Mouse (Mus musculus) adrenal gland, postnatal 14 days (tissue): ENCODE results near the gene Cpne7. TPM values are rescaled to one million over a fixed set of nuclear protein-coding genes. Genes with fewer than 3 reads are reported as not detected.

Source experiments
- DNase-seq: peaks from one replicate; pipeline ENCODE4 v3.0.0; 2021; ENCODE audit warnings: mixed read lengths
- total RNA-seq: library from RNA; stranded (reverse); gene quantifications from 2 replicates; pipeline ENCODE4 v1.2.3, GENCODE M21; 2021

The Cpne7 gene
- total RNA-seq, 1 experiment from 2014 or later = 6.0 TPM

DNA sequence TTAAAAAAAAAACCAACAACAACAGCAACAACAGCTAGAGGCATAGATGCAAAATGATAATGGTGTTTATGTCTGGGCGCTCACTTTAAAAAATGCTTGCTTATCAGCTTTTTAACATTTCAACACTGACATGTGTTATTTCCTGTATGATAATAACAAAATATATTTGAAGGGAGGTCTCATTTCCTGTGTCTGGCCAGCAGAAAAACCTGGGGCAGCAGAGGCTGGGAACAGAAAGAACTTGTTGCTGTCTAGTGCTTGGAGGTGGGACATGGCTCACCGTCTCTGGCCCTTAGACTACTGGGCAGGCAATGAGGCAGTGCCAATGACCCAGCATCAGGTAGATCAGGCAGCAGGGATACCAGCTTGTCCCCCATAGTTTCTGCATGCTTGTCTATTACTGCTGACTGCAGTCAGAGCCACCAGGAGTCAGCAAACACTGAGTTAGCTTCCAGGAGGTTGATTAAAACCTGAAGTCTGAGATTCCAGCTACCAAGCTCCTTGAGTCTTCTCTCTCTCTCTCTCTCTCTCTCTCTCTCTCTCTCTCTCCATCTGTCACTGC is 3.2 kb upstream of the Cpne7 start:
- DNase-seq = peak; percentile 9

GRCm38 (mm10) chr8:123114644-123115043 is 2.5 kb upstream of the Cpne7 start:
- no peak for DNase-seq

DNA sequence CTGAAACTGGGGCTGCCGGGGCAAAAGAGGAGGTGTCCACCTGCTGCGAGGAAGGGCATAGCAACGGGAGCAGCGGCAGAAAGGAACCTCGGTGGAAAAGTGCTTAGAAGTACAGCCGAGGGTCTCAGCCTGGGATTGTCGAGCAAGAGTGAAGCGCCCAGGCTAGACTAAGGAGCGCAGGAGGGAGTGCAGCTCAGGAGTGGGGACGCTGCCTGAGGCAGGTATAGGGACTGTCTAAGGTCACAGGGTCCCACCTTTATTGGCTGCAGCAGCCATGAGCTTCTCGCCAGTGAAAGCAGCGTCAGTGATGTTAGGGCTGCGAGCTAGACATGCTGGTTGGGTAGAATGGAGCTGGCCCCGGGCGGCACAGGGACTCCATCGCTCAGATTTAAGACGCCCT is 570 bp downstream of the Cpne7 start:
- no peak for DNase-seq

DNA sequence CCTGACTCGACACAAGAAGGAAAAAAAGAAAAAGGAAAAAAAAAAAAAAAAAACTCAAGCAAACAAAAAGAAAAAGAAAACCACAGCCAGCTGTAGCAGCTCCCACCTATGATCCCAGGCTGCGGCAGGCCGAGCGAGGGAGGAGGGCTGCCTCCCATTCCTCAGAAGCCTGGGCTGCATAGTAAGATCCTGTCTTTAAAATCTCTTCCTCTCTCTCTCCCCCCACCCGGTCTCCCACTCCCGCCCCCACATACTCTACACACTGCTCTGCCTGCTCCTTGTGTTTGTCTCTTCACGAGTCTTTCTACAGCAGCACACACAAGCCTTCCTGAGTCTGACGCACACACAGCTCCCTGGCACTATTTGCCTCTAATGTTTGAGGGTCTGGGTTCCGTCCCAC is 4.9 kb downstream of the Cpne7 start:
- no peak for DNase-seq

- DNase-seq = no peak
Measured at GRCm38 (mm10) chr8:123122670-123123069, 5.5 kb downstream of the Cpne7 start.

- DNase-seq = peak; percentile 74
Measured at GRCm38 (mm10) chr8:123126193-123126816, 9.1 kb downstream of the Cpne7 start.

DNA sequence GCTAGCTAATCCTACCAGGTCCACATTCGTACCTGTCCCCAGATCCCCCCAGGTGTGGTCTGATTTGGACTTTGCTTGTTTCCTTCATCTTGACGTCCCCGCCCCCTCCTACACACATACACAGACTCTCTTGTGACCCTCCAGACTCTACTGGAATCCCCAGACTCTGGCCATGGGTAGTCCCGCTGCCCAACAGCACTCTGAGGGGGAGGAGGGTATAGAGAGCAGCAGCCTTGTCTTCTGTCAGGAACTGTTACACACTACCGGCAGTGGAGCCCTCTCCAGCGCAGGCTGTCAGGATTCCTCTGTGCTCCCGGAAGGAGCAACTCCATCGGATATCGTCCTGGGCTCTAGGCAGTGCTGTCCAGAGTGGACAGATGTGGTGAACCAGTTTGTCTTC is 13.9 kb downstream of the Cpne7 start:
- no peak for DNase-seq

- DNase-seq = no peak
Measured at GRCm38 (mm10) chr8:123132953-123133352, 15.8 kb downstream of the Cpne7 start.

DNA sequence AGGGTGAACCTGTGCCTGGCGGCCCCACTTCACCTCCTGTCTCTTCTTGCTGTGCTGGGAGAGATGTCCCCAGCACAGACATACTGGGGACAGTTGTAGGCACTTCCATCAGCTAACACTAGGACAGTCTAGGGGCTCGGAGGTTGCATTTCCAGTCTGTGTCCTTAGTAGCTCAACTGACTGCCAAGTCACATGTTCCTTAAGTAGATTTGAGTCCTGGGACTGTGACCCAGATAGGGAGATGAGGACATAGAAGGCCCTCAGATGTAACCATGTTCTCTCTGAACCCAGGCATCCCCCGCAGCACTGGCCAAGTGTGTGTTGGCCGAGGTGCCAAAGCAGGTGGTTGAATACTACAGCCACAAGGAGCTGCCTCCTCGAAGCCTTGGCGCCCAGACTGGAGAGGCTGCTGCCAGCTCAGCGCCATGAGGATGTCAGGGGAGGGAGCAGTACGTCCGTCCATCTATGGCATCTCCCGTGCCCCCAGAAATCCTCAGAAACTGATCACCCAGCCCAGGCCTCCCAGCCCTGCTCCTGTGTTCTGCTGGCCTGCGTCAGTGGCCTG is 17.1 kb downstream of the Cpne7 start:
- no peak for DNase-seq

DNA sequence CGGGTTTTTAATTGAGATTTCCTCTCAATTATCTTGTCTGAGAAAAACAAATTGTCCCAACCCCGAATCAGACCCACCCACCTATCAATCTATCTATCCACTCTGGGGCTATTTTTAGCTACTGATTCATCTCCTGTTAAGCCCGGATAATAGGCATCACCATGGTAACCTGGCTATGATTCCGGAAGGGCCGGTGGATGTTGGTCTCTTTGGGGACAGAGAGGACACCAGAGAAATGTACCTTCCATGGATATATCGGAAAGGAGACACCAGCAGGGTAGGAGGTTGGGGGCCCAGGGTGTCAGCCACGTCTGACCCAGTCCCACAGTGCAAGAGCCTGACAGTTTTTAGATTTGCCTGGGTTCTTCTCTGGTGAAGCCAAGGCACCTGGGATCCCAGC is 18.2 kb downstream of the Cpne7 start:
- peak; percentile 58 for DNase-seq

DNA sequence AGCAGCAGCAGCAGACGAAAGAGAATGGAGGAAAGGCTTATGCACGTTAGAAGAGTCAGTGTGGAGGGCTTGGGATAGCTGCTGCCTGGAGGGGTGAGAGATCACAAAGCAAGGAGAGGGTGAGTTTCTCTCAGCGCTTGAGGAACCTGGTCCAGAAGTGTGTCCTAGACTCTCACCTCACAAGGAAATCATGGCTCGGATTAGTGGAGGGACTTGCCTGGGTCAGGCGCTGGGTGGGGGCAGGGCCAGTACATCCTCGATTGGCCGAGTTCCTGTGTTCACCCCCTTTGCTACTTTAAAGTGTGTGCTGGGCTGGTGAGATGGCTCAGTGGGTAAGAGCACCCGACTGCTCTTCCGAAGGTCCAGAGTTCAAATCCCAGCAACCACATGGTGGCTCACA is 18.6 kb downstream of the Cpne7 start:
- no peak for DNase-seq

DNA sequence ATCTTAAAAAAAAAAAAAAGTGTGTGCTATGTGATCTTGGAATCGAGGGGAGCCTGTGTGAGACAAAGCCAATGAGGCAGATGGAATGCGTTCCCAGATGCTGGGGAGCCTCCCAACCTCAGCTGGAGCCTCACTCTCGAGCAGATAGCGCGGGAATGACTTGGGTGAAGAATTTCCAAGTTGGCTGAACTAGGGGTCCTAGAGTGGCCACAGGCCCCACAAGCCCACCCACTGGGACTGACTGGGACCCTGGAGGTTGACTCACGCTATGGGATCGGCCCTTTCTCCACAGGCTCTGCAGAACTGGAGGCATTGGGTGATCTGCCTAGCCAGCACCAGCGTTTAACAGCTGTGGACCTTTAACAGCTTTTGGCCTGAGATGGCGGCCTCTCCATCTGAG is 19.1 kb downstream of the Cpne7 start:
- DNase-seq = no peak

DNA sequence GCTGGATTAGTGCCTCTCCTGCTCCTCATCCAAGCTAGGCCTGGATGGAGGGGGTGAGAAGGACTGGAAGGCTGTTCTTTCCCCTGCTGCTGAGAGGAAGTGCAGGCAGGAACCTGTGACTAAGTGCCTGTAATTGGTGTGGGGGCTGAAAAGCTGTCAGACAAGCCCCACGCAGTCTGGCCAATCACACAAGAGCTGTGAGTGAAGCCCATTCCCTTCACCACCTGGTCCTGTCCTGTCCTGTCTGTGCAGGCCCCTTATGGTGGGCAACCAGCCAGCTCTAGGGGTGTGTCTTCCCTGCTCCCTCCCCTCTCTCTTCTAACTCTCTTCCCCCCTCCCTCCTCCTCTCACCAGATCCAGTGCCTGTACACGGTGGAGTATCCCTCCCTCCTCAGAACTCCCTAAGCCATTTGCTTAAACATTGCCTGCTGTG is 20.5 kb downstream of the Cpne7 start:
- peak; percentile 76 for DNase-seq

- no peak for DNase-seq
Measured at GRCm38 (mm10) chr8:123138741-123139140, 21.6 kb downstream of the Cpne7 start.

DNA sequence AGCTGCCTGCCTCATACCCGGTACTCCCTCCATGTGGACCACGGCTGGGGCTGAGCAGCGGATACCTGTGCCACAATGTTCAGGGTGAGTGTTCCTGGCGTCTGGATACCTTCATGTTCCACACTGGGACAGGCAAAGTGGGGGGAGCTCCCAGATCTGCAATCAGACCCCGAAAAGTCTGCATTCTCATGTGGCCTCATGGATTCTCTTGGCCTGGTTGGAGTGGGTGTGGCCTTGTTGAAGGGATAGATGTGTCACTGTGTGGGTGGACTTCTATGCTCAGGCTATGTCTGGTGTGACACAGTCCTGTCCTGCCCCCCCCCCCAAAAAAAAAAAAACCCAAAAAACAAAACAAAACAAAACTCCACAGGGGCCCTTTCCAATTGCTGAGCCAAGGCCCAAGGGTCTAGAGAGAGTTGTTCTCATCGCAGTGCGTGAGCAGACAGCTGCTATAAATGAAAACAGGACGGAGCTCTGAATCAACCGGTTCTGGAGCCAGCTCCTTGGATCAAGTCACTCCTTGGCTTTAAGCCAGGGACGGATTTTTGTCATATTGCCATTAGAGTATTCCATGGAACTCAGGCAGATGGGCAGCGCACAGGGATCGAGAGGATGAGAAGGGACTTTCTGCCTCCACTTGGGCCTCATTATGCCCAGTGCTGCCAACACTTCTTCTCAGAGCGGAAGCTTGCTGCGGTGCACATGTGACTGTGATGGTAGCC is 24.7 kb downstream of the Cpne7 start:
- peak; percentile 91 for DNase-seq

GRCm38 (mm10) chr8:123145279-123145678 is 28.1 kb downstream of the Cpne7 start:
- peak; percentile 79 for DNase-seq

GRCm38 (mm10) chr8:123146390-123146789 is 29.2 kb downstream of the Cpne7 start:
- no peak for DNase-seq

GRCm38 (mm10) chr8:123150737-123151171 is 33.6 kb downstream of the Cpne7 start:
- DNase-seq = peak; percentile 36

DNA sequence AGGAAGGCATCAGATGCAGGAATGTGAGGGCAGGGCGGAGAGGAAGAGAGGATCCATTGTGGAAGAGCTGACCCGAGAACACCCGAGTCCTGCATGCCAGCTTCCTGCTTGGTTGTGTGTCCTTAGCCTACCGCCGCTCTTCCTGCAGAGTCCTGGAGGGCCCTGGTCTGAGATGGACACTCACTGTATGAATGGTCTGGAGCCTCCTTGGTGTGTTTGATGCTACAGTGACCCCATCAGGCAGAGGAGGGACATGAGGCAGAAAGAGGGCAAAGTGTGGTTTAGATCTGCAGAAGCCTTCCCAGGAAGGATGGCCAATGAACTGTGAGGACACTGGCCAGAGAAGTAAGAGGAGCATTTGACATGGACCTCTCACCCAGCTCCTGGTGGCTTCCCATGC is 38.0 kb downstream of the Cpne7 start:
- DNase-seq = peak; percentile 50

- no peak for DNase-seq
Measured at GRCm38 (mm10) chr8:123156070-123156773, 39.0 kb downstream of the Cpne7 start.

DNA sequence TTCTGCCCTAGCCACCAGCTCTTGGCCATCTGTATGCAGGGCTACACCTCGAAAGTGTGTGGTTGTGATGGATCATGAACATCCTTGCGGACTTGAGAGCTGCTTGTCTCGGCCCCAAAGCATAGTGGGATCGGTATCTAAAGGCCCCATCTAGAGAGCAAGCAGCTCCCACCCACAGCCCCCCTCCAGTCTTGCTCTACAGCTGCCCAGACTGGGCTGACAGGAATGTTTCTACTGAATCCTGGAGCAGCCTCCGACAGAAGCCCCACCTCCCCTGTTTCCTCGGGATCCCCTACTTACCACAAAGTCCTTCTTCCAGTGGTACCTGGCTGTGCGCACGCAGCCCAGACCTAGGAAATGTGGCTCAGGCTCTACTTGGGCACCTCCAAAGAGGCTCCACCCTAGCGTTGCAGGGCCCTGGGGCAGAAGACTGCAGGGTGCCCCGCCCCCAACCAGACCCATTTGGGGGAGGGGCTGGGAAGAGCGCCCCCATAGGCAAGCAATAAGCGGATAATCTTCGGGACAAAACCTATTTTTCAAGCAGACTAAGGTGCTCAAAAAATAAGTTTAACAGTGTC is 40.8 kb downstream of the Cpne7 start, which contains the start of gene Sult5a1:
Gene Sult5a1, minus strand, starts transcription at position 428 of the 578 bp plus-strand sequence.
- no peak for DNase-seq

DNA sequence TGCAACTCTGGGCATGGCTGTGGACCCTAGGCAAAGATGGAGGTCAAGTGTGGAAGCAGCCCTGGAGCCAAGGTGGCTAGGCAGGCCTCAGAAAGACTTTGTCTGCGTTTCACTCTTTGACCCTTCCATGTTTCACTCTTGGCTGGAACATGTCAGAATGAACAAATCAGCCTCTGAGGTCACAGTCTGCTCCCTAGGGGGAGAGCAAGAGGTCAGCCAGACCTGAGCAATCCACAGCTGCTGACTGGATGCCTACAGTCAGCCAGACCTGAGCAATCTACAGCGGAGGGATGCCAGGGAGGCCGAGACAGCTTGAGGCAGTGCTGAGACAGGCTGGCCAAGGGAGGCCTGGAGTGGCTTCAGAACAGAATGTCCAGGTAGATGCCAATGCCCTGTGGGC is 64.2 kb downstream of the Cpne7 start:
- DNase-seq = peak; percentile 78
